Mouse (Mus musculus): Measurements from ENCODE around the gene Gm17387. TPM values are rescaled to one million over a fixed set of nuclear protein-coding genes. Genes with fewer than 3 reads are reported as not detected.

Gene Gm17387
- polyA plus RNA-seq, 1 experiment, result not detected

DNA sequence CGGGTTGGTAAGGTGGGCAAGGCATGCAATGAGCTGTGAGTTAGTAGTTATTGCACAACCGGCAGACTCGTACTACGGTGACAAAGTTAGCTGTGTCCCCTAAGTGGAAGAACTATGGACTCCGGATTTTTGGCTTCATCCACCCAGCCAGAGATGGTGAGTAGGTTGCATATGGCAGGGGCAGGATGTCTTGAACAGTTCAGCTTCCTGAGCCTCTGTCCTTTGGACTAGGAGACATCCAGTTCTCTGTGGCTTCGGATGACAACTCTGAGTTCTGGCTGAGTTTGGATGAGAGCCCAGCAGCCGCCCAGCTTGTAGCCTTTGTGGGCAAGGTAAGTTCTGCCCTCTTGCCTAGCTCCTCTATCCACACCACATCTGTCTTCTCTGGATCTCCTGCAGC lies 35.6 kb downstream of the Gm17387 start:
- TF ChIP-seq CTCF (IDR thresholded peaks at IDR 0.05; ENCODE audit: control insufficient read depth, insufficient read depth, insufficient replicate concordance, low read depth, low read length) (no peak), POLR2A (IDR thresholded peaks at IDR 0.05; ENCODE audit: control insufficient read depth, low read depth, low read length) (no peak)
- Histone ChIP-seq H3K4me3 (ENCODE audit: control insufficient read depth, low read depth, low read length) (no peak overlapping the region), H3K4me1 (ENCODE audit: control insufficient read depth, insufficient read depth, low read length) (peaks cover 8% of the 10 kb centered on the region)

GRCm38 (mm10) chr7:141068351-141068750 lies 39.4 kb downstream of the Gm17387 start:
- Histone ChIP-seq H3K27me3 (ENCODE audit: control insufficient read depth, insufficient read depth, low read length) (no peaks in the 10 kb centered on the region), H3K4me3 (ENCODE audit: control insufficient read depth, low read depth, low read length) (no peak overlapping the region), H3K36me3 (ENCODE audit: control insufficient read depth, insufficient read depth, low read length) (no peaks in the 10 kb centered on the region), H3K27ac (ENCODE audit: control insufficient read depth, insufficient read depth, low read depth, low read length) (no peak overlapping the region), H3K4me1 (ENCODE audit: control insufficient read depth, insufficient read depth, low read length) (peaks cover 12% of the 10 kb centered on the region)
- TF ChIP-seq POLR2A (IDR thresholded peaks at IDR 0.05; ENCODE audit: control insufficient read depth, low read depth, low read length), result no peak

More for the DNA sequence above, 35.6 kb downstream of the Gm17387 start:
- Histone ChIP-seq H3K27ac (ENCODE audit: control insufficient read depth, insufficient read depth, low read depth, low read length) (no peak overlapping the region), H3K36me3 (ENCODE audit: control insufficient read depth, insufficient read depth, low read length) (no peaks in the 10 kb centered on the region), H3K27me3 (ENCODE audit: control insufficient read depth, insufficient read depth, low read length) (no peaks in the 10 kb centered on the region; the same call in 1 of the 2 replicates)

DNA sequence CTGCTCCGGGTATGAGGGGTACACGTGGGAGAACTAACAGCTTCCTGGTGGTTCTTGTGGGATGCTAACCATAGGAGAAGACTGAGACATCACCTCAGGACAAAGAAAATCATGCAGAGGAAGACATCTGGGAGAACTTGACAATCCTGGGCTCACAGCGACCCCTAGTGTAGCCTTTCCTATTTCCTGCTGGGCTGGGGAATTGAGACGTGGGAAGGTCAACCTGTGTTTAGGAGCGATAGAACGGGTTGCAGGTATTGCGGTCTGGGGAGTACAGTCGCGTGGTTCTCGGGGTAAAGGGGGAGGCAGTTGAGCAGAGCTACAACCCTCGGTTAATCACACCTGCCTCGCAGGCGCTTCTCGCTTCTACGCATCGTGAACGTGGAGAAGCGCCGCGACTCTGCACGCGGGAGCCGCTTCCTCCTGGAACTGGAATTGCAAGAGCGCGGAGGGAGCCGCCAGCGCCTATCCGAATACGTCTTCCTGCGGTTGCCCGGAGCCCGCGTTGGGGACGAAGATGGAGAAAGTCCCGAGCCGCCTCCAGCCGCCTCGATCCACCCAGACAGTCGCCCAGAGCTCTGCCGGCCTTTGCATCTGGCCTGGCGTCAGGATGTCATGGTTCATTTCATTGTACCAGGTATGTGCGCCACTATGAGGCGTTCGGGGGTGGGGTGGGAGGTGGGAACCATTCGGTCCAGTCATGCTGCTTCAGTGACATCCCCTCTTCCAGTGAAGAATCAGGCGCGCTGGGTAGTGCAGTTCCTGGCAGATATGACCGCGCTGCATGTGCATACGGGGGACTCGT lies 41.3 kb downstream of the Gm17387 start:
- Histone ChIP-seq H3K4me1 (ENCODE audit: control insufficient read depth, insufficient read depth, low read length) (peaks cover 12% of the 10 kb centered on the region), H3K27ac (ENCODE audit: control insufficient read depth, insufficient read depth, low read depth, low read length) (no peak overlapping the region), H3K36me3 (ENCODE audit: control insufficient read depth, insufficient read depth, low read length) (no peaks in the 10 kb centered on the region), H3K4me3 (ENCODE audit: control insufficient read depth, low read depth, low read length) (peak overlapping the region; percentile 46), H3K27me3 (ENCODE audit: control insufficient read depth, insufficient read depth, low read length) (no peaks in the 10 kb centered on the region)
- TF ChIP-seq CTCF (IDR thresholded peaks at IDR 0.05; ENCODE audit: control insufficient read depth, insufficient read depth, insufficient replicate concordance, low read depth, low read length), result peak; percentile 50; the same call in 1 of the 2 replicates
- TF ChIP-seq POLR2A (IDR thresholded peaks at IDR 0.05; ENCODE audit: control insufficient read depth, low read depth, low read length), result 0 out of 2 replicates have a peak, but pooled peaks have one; percentile 21

- peaks cover 16% of the 10 kb centered on the region for H3K4me1 ChIP-seq (ENCODE audit: control insufficient read depth, insufficient read depth, low read length)
- no peaks in the 10 kb centered on the region for H3K27me3 ChIP-seq (ENCODE audit: control insufficient read depth, insufficient read depth, low read length)
- H3K4me3 ChIP-seq (ENCODE audit: control insufficient read depth, low read depth, low read length), result no peak overlapping the region
- H3K36me3 ChIP-seq (ENCODE audit: control insufficient read depth, insufficient read depth, low read length), result no peaks in the 10 kb centered on the region
- no peak overlapping the region for H3K27ac ChIP-seq (ENCODE audit: control insufficient read depth, insufficient read depth, low read depth, low read length)
- TF ChIP-seq CTCF (IDR thresholded peaks at IDR 0.05; ENCODE audit: control insufficient read depth, insufficient read depth, insufficient replicate concordance, low read depth, low read length), result peak; percentile 49; the same call in 1 of the 2 replicates
- TF ChIP-seq POLR2A (IDR thresholded peaks at IDR 0.05; ENCODE audit: control insufficient read depth, low read depth, low read length), result no peak
Measured at GRCm38 (mm10) chr7:141072017-141072745, 43.2 kb downstream of the Gm17387 start.

DNA sequence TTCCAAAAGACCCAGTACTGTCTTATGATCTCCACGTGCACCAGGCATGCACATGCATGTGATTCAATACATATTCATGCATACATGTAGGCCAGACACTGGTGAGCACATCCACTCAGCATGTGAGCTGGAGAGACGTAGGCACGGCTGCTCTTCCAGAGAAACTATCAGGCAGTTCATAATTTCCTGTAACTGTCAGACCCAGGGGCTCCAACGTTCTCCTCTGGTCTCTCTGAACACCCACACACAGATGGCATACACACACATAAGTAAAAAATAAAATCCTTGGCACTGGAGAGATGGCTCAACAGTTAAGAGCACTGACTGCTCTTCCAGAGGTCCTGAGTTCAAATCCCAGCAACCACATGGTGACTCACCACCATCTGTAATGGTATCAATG lies 44.9 kb downstream of the Gm17387 start:
- Histone ChIP-seq H3K27me3 (ENCODE audit: control insufficient read depth, insufficient read depth, low read length) (no peaks in the 10 kb centered on the region), H3K36me3 (ENCODE audit: control insufficient read depth, insufficient read depth, low read length) (no peaks in the 10 kb centered on the region), H3K4me3 (ENCODE audit: control insufficient read depth, low read depth, low read length) (no peak overlapping the region), H3K27ac (ENCODE audit: control insufficient read depth, insufficient read depth, low read depth, low read length) (no peak overlapping the region), H3K4me1 (ENCODE audit: control insufficient read depth, insufficient read depth, low read length) (peaks cover 16% of the 10 kb centered on the region)
- no peak for TF ChIP-seq POLR2A (IDR thresholded peaks at IDR 0.05; ENCODE audit: control insufficient read depth, low read depth, low read length)

DNA sequence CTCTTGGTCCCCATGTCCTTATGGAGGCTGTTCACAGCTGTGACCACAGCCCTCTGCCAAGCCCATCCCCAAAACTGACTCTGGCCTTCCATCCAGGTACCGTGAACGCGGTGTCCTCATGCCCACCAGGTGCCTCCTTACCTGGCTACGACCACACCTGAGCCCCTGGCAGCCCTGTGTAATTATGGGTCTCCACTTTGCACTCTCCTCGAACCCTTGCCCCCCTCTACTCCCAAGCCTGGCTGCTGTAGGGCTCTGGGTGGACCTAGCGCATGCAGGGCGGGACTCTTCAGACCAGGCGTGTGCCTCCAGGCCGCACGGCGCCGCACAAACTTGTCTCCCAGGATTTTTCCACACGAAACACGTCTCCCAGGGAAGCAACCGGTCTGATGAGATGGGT lies 48.9 kb downstream of the Gm17387 start, which contains the start of gene Pkp3:
Pkp3 (plus strand) TSS at position 378 of the 400 bp plus-strand sequence.
- TF ChIP-seq CTCF (IDR thresholded peaks at IDR 0.05; ENCODE audit: control insufficient read depth, insufficient read depth, insufficient replicate concordance, low read depth, low read length), result no peak
- no peak for TF ChIP-seq POLR2A (IDR thresholded peaks at IDR 0.05; ENCODE audit: control insufficient read depth, low read depth, low read length)
- Histone ChIP-seq H3K27ac (ENCODE audit: control insufficient read depth, insufficient read depth, low read depth, low read length) (no peak within 1 kb of the TSS), H3K4me3 (ENCODE audit: control insufficient read depth, low read depth, low read length) (no peak within 1 kb of the TSS), H3K27me3 (ENCODE audit: control insufficient read depth, insufficient read depth, low read length) (no peaks in the 10 kb centered on the region), H3K4me1 (ENCODE audit: control insufficient read depth, insufficient read depth, low read length) (peaks cover 6% of the 10 kb centered on the region), H3K36me3 (ENCODE audit: control insufficient read depth, insufficient read depth, low read length) (no peaks in the 10 kb centered on the region)

GRCm38 (mm10) chr7:141078876-141079275 lies 49.9 kb downstream of the Gm17387 start:
- Histone ChIP-seq H3K36me3 (ENCODE audit: control insufficient read depth, insufficient read depth, low read length) (no peaks in the 10 kb centered on the region), H3K27ac (ENCODE audit: control insufficient read depth, insufficient read depth, low read depth, low read length) (no peak overlapping the region), H3K27me3 (ENCODE audit: control insufficient read depth, insufficient read depth, low read length) (no peaks in the 10 kb centered on the region), H3K4me1 (ENCODE audit: control insufficient read depth, insufficient read depth, low read length) (peaks cover 6% of the 10 kb centered on the region), H3K4me3 (ENCODE audit: control insufficient read depth, low read depth, low read length) (no peak overlapping the region)
- TF ChIP-seq CTCF (IDR thresholded peaks at IDR 0.05; ENCODE audit: control insufficient read depth, insufficient read depth, insufficient replicate concordance, low read depth, low read length), result no peak
- TF ChIP-seq POLR2A (IDR thresholded peaks at IDR 0.05; ENCODE audit: control insufficient read depth, low read depth, low read length), result no peak

Other genes starting within 250 kb of the Gm17387 start
- 249 and 286 TPM in 2 replicates for gene Syce1, start 241.3 kb upstream of the Gm17387 start, polyA plus RNA-seq (2012; rRNA removed)
- 1.6 and 1.7 TPM in 2 replicates for gene Zfp941, start 207.0 kb upstream of the Gm17387 start, polyA plus RNA-seq (2012; rRNA removed)
- 0.45 TPM in 1 of 2 replicates, not detected in the other for gene Urah, start 194.1 kb upstream of the Gm17387 start, polyA plus RNA-seq (2012; rRNA removed)
- gene Scgb1c1, start 183.6 kb upstream of the Gm17387 start, polyA plus RNA-seq (2012; rRNA removed), result not detected in 2 replicates
- gene Odf3, start 181.3 kb upstream of the Gm17387 start, polyA plus RNA-seq (2012; rRNA removed), result 539 and 573 TPM in 2 replicates
- gene Gm45785, start 172.8 kb upstream of the Gm17387 start, polyA plus RNA-seq (2012; rRNA removed), result not detected in 2 replicates
- gene Ric8a, start 172.2 kb upstream of the Gm17387 start, polyA plus RNA-seq (2012; rRNA removed), result 33.7 and 34.5 TPM in 2 replicates
- 20.8 and 22.9 TPM in 2 replicates for gene Bet1l, start 171.6 kb upstream of the Gm17387 start, polyA plus RNA-seq (2012; rRNA removed)
- 74.8 and 77.4 TPM in 2 replicates for gene Psmd13, start 147.2 kb upstream of the Gm17387 start, polyA plus RNA-seq (2012; rRNA removed)
- 78.9 and 86.0 TPM in 2 replicates for gene Sirt3, start 146.8 kb upstream of the Gm17387 start, polyA plus RNA-seq (2012; rRNA removed)
- gene Cox8b, start 128.7 kb upstream of the Gm17387 start, polyA plus RNA-seq (2012; rRNA removed), result not detected in 2 replicates
- gene Nlrp6, start 108.2 kb upstream of the Gm17387 start, polyA plus RNA-seq (2012; rRNA removed), result 0.08 and 0.23 TPM in 2 replicates
- 2.0 and 2.4 TPM in 2 replicates for gene Pgghg, start 87.7 kb upstream of the Gm17387 start, polyA plus RNA-seq (2012; rRNA removed)
- 0.15 TPM in 1 of 2 replicates, not detected in the other for gene Ifitm5, start 78.8 kb upstream of the Gm17387 start, polyA plus RNA-seq (2012; rRNA removed)
- gene Gm45717, start 73.2 kb upstream of the Gm17387 start, polyA plus RNA-seq (2012; rRNA removed), result not detected in 2 replicates
- gene Ifitm2, start 73.1 kb upstream of the Gm17387 start, polyA plus RNA-seq (2012; rRNA removed), result 39.0 and 51.4 TPM in 2 replicates
- 3.0 and 6.9 TPM in 2 replicates for gene Ifitm1, start 61.9 kb upstream of the Gm17387 start, polyA plus RNA-seq (2012; rRNA removed)
- 15.2 and 23.0 TPM in 2 replicates for gene Ifitm3, start 18.4 kb upstream of the Gm17387 start, polyA plus RNA-seq (2012; rRNA removed)
- 0.19 and 0.48 TPM in 2 replicates for gene Ifitm6, start 11.2 kb upstream of the Gm17387 start, polyA plus RNA-seq (2012; rRNA removed)
- gene B4galnt4, start 32.0 kb downstream of the Gm17387 start, polyA plus RNA-seq (2012; rRNA removed), result 18.0 and 23.7 TPM in 2 replicates
- 0.83 and 0.84 TPM in 2 replicates for gene Pkp3, start 49.1 kb downstream of the Gm17387 start, polyA plus RNA-seq (2012; rRNA removed)
- gene Sigirr, start 71.4 kb downstream of the Gm17387 start, polyA plus RNA-seq (2012; rRNA removed), result 3.9 and 5.4 TPM in 2 replicates
- 0.30 and 0.32 TPM in 2 replicates for gene Ano9, start 88.7 kb downstream of the Gm17387 start, polyA plus RNA-seq (2012; rRNA removed)
- gene Ptdss2, start 93.3 kb downstream of the Gm17387 start, polyA plus RNA-seq (2012; rRNA removed), result 329 and 346 TPM in 2 replicates
- 16.6 and 16.7 TPM in 2 replicates for gene Rnh1, start 143.7 kb downstream of the Gm17387 start, polyA plus RNA-seq (2012; rRNA removed)
- gene Hras, start 164.9 kb downstream of the Gm17387 start, polyA plus RNA-seq (2012; rRNA removed), result 41.6 and 46.6 TPM in 2 replicates
- gene Lrrc56, start 165.0 kb downstream of the Gm17387 start, polyA plus RNA-seq (2012; rRNA removed), result 131 and 140 TPM in 2 replicates
- 216 and 222 TPM in 2 replicates for gene Lmntd2, start 184.9 kb downstream of the Gm17387 start, polyA plus RNA-seq (2012; rRNA removed)
- 33.5 and 41.7 TPM in 2 replicates for gene Rassf7, start 186.7 kb downstream of the Gm17387 start, polyA plus RNA-seq (2012; rRNA removed)
- gene Phrf1, start 199.7 kb downstream of the Gm17387 start, polyA plus RNA-seq (2012; rRNA removed), result 17.6 and 19.0 TPM in 2 replicates
- 2.3 and 2.4 TPM in 2 replicates for gene Irf7, start 237.3 kb downstream of the Gm17387 start, polyA plus RNA-seq (2012; rRNA removed)
- gene Cdhr5, start 247.7 kb downstream of the Gm17387 start, polyA plus RNA-seq (2012; rRNA removed), result 0.76 and 0.91 TPM in 2 replicates